Mouse (Mus musculus) MEL (cell line): ENCODE measurements around the gene Inpp5e. TPM values are rescaled to one million over a fixed set of nuclear protein-coding genes. Genes with fewer than 3 reads are reported as not detected.
"Not testable (repeated sequence)": the region's sequence is repeated elsewhere in the genome, so short reads cannot be mapped to it uniquely, and the experiment has no call there.

Experiments used
- DNase-seq: peaks from one replicate; pipeline ENCODE4 v3.0.0; 2011; ENCODE audit warnings: low read depth, low spot score
- H3K27ac ChIP-seq: 2 replicates; pipeline ENCODE4 v1.5.1; 2012; ENCODE audit warnings: low read depth, mild to moderate bottlenecking, control low read depth, low read length, moderate library complexity; ENCODE audit not compliant: control insufficient read depth
- H3K27me3 ChIP-seq, 2 experiments: fragments of 150-350 bp in 1 of 2; sonication (generic) in 1 of 2; 2 replicates each; pipeline ENCODE4 v1.6.1; 2012; ENCODE audit warnings: low read length in 2 of 2, mild to moderate bottlenecking in 2 of 2, improper control_type of control experiment in 1 of 2, moderate library complexity in 1 of 2; ENCODE audit not compliant: insufficient read depth in 2 of 2, control insufficient read depth in 1 of 2
- H3K36me3 ChIP-seq, 2 experiments: 2 replicates each; pipeline ENCODE4 v1.6.1; 2012 to 2014; ENCODE audit warnings: low read length in 2 of 2, improper control_type of control experiment in 1 of 2, inconsistent platforms in 1 of 2, mild to moderate bottlenecking in 1 of 2; ENCODE audit not compliant: insufficient read depth in 2 of 2, control insufficient read depth in 1 of 2
- H3K4me1 ChIP-seq, 2 experiments: fragments of 150-350 bp in 1 of 2; sonication (generic) in 1 of 2; 2 replicates each; pipeline ENCODE4 v1.6.1; 2012; ENCODE audit warnings: low read length in 2 of 2, improper control_type of control experiment in 1 of 2, mild to moderate bottlenecking in 1 of 2; ENCODE audit not compliant: insufficient read depth in 2 of 2, control insufficient read depth in 1 of 2
- H3K4me3 ChIP-seq, 2 experiments: fragments of 150-350 bp in 1 of 2; sonication (generic) in 1 of 2; 2 replicates each; pipeline ENCODE4 v1.5.1; 2012; ENCODE audit warnings: low read depth in 2 of 2, low read length in 2 of 2, mild to moderate bottlenecking in 2 of 2, moderate library complexity in 2 of 2, control low read depth in 1 of 2, improper control_type of control experiment in 1 of 2; ENCODE audit not compliant: control insufficient read depth in 1 of 2, insufficient read depth in 1 of 2
- H3K79me2 ChIP-seq: 2 replicates; pipeline ENCODE4 v1.6.1; 2012; ENCODE audit warnings: mild to moderate bottlenecking, low read length, moderate library complexity; ENCODE audit not compliant: control insufficient read depth, poor library complexity, insufficient read depth
- H3K9ac ChIP-seq: 2 replicates; pipeline ENCODE4 v1.6.1; 2012; ENCODE audit warnings: low read depth, mild to moderate bottlenecking, control low read depth, low read length, moderate library complexity; ENCODE audit not compliant: control insufficient read depth, poor library complexity, severe bottlenecking
- H3K9me3 ChIP-seq: fragments of 150-350 bp; sonication (generic); replicated peaks from 2 replicates; pipeline ENCODE4 v1.6.1; 2012; ENCODE audit warnings: mild to moderate bottlenecking, low read length, improper control_type of control experiment, moderate library complexity; ENCODE audit not compliant: insufficient read depth
- CTCF ChIP-seq, 3 experiments: IDR thresholded peaks in 2 of 3; conservative IDR thresholded peaks in 1 of 3; 2 replicates each; pipeline ENCODE4 v1.5.1; 2011 to 2012; ENCODE audit warnings: low read length in 3 of 3, low read depth in 2 of 3, mild to moderate bottlenecking in 2 of 3, improper control_type of control experiment in 1 of 3, inconsistent platforms in 1 of 3, mixed read lengths in 1 of 3, moderate library complexity in 1 of 3; ENCODE audit not compliant: control insufficient read depth in 1 of 3, insufficient read depth in 1 of 3, poor library complexity in 1 of 3, severe bottlenecking in 1 of 3
- HCFC1 ChIP-seq: IDR thresholded peaks from 2 replicates; pipeline ENCODE4 v1.6.1; 2012; ENCODE audit warnings: low read depth, mild to moderate bottlenecking, inconsistent platforms, low read length, improper control_type of control experiment, moderate library complexity
- KAT2A ChIP-seq: conservative IDR thresholded peaks from 2 replicates; pipeline ENCODE4 v1.6.1; 2012; ENCODE audit warnings: low read depth, low read length, improper control_type of control experiment, inconsistent platforms
- MAX ChIP-seq: IDR thresholded peaks from 2 replicates; pipeline ENCODE4 v1.6.1; 2011; ENCODE audit warnings: low read length, improper control_type of control experiment
- MYB ChIP-seq: IDR thresholded peaks from 2 replicates; pipeline ENCODE4 v1.6.1; 2011; ENCODE audit warnings: mild to moderate bottlenecking, low read depth, low read length, improper control_type of control experiment
- POLR2A ChIP-seq, 2 experiments: IDR thresholded peaks; 2 replicates each; pipeline ENCODE4 v1.6.1; 2011 to 2012; ENCODE audit warnings: low read length in 2 of 2, mild to moderate bottlenecking in 2 of 2, control low read depth in 1 of 2, improper control_type of control experiment in 1 of 2, low read depth in 1 of 2, moderate library complexity in 1 of 2; ENCODE audit not compliant: control insufficient read depth in 1 of 2, insufficient read depth in 1 of 2, poor library complexity in 1 of 2
- RAD21 ChIP-seq: IDR thresholded peaks from 2 replicates; pipeline ENCODE4 v1.6.1; 2011; ENCODE audit warnings: mild to moderate bottlenecking, low read depth, low read length, improper control_type of control experiment
- TAL1 ChIP-seq: IDR thresholded peaks from 2 replicates; pipeline ENCODE4 v1.6.1; 2012; ENCODE audit warnings: mild to moderate bottlenecking, inconsistent platforms, low read length, moderate library complexity, mixed read lengths
- TBP ChIP-seq: IDR thresholded peaks from 2 replicates; pipeline ENCODE4 v1.8.0; 2011; ENCODE audit warnings: low read depth, low read length, improper control_type of control experiment
- TCF12 ChIP-seq: IDR thresholded peaks from 2 replicates; pipeline ENCODE4 v1.6.1; 2014; ENCODE audit warnings: low read depth, mild to moderate bottlenecking, inconsistent platforms, low read length, improper control_type of control experiment, moderate library complexity
- UBTF ChIP-seq: IDR thresholded peaks from 2 replicates; pipeline ENCODE4 v1.6.1; 2012; ENCODE audit warnings: low read depth, mild to moderate bottlenecking, inconsistent platforms, low read length, improper control_type of control experiment, moderate library complexity, borderline replicate concordance; ENCODE audit not compliant: insufficient read depth
- USF1 ChIP-seq: IDR thresholded peaks from 2 replicates; pipeline ENCODE4 v1.6.1; 2014; ENCODE audit warnings: low read depth, mild to moderate bottlenecking, inconsistent platforms, low read length, improper control_type of control experiment, moderate library complexity
- ZC3H11A ChIP-seq: IDR thresholded peaks from 2 replicates; pipeline ENCODE4 v1.6.1; 2012; ENCODE audit warnings: low read depth, mild to moderate bottlenecking, inconsistent platforms, low read length, improper control_type of control experiment
- ZKSCAN1 ChIP-seq: IDR thresholded peaks from 2 replicates; pipeline ENCODE4 v1.6.1; 2012; ENCODE audit warnings: low read depth, mild to moderate bottlenecking, inconsistent platforms, low read length, improper control_type of control experiment, moderate library complexity
- ZMIZ1 ChIP-seq: IDR thresholded peaks from 2 replicates; pipeline ENCODE4 v1.6.1; 2012; ENCODE audit warnings: low read depth, mild to moderate bottlenecking, inconsistent platforms, low read length, improper control_type of control experiment, moderate library complexity
- polyA plus RNA-seq, 2 experiments: library from polyadenylated mRNA; stranded (reverse) in 1 of 2; unstranded in 1 of 2; fragments of >175 nt in 1 of 2; fragments of >200 nt in 1 of 2; gene quantifications; 2 replicates each; pipeline versions ENCODE4 v1.2.1 to v1.2.4; 2012; ENCODE audit warnings: low replicate concordance in 2 of 2, low read depth in 1 of 2; ENCODE audit not compliant: insufficient read length in 2 of 2, insufficient read depth in 1 of 2, missing spikeins in 1 of 2
- total RNA-seq: library from RNA; depleted of rRNA; stranded (reverse); fragments of 300-350 nt; gene quantifications from 2 replicates; pipeline ENCODE4 v1.2.3, GENCODE M21; 2012

Gene Inpp5e
- total and polyA plus RNA-seq, 3 experiments, result 11.2 to 17.5 TPM; not detected in 1

DNA sequence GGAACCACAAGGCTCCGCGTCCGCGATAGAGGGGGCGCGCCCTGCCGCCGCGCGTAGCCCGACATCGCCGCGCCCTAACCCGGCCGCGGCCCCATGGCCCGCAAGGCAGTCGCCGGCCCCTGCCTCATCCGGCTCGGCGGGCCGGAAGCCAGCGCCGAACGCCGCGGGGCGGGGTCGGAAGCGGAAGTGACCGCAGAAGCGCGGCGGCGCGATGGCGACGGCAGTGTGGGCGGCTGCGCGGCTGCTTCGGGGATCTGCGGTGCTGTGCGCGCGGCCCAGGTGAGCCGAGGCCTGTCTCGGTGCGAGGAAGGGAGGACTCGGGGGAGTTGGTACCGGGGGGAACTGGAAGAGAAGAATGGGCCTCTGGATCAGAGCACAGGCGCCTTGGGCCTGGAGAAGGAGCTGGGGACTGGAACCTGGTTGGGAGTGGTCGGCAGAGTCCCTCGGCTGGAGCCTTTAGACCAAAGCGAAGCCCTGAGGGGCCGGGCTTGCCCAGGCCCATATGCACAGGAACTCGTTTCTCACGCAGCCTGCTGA lies 19.8 kb downstream of the Inpp5e start, which contains the start of the genes Entr1 and Pmpca (continued):
- TF ChIP-seq UBTF (no peak), ZC3H11A (no peak)

DNA sequence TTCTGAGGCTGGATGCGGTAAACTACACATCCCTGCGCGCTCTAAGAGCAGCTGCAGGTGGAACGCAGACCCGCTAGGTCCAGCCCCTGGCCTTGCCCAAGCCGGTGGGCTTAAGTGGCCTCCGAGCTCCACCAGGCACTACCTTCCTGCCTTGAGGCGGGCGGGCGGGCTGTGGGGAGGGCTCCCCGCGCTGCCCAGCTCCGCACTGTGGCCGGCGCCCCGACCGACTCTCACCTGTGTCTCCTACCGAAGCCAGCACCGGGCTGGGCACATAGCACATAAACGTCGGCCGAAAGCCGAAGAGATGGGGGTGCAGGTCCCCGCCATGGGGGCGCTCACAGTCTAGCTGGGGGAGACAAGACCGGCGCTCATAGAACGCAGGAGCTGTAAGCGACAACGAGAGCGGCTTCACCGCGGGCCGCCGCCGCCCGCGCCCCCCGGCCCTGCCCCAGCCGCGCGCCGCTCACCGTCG lies 20.3 kb downstream of the Inpp5e start:
- peak; percentile 36 for DNase-seq
- H3K9ac ChIP-seq, result peak overlapping the region; percentile 85
- H3K27ac ChIP-seq, result 0 out of 2 replicates have a peak overlapping the region, but pooled peaks have one; percentile 9
- H3K27me3 ChIP-seq, result no peaks in the 10 kb centered on the region
- no peaks in the 10 kb centered on the region for H3K9me3 ChIP-seq
- peak overlapping the region; percentile 75 to 93 for H3K4me3 ChIP-seq
- TF ChIP-seq TAL1 (no peak), ZC3H11A (no peak), MAX (no peak), MYB (no peak), KAT2A (no peak), CTCF (IDR thresholded peaks at IDR 0.05 in 2 of 3, conservative IDR thresholded peaks at IDR 0.05 in 1 of 3; ENCODE audit: control insufficient read depth in 1 of 3, insufficient read depth in 1 of 3, low read depth in 2 of 3, low read length in 3 of 3, poor library complexity in 1 of 3, severe bottlenecking in 1 of 3) (0 out of 6 replicates have a peak, but pooled peaks of 1 of the 3 experiments have one; percentile 13)
- H3K4me1 ChIP-seq, result peaks cover 0 to 11% of the 10 kb centered on the region in 2 experiments; a peak in 3 of 4 replicates
- H3K79me2 ChIP-seq, result peaks cover 31% of the 10 kb centered on the region
- peaks cover 7 to 8% of the 10 kb centered on the region in 2 experiments for H3K36me3 ChIP-seq

DNA sequence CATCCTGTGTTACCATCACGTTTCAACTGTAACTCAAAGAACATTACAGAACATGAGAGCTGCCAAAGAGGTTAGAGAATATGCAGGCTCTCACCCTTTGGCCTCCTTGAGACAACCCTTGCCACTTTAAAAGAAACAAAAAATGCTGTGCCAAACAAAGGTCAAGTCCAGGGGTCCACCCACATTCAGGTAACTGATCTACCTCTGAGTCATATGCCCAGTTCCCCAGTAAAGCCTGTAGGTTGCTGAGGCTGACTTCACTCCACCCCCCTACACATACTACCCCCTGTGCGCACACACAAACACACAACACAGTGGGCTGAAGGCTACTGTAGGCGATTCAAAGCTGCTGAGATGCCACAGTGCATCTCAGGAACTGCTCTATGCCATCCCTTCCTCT lies 21.3 kb downstream of the Inpp5e start:
- Histone ChIP-seq H3K27ac (no peak overlapping the region), H3K36me3 (peaks cover 5 to 7% of the 10 kb centered on the region in 2 experiments), H3K9me3 (no peaks in the 10 kb centered on the region), H3K79me2 (peaks cover 31% of the 10 kb centered on the region), H3K27me3 (no peaks in the 10 kb centered on the region), H3K4me3 (no peak overlapping the region; a peak in 1 of 4 replicates), H3K4me1 (peaks cover 0 to 11% of the 10 kb centered on the region in 2 experiments; a peak in 3 of 4 replicates), H3K9ac (peak overlapping the region; percentile 26; the same call in 1 of the 2 replicates)
- no peak for DNase-seq
- TF ChIP-seq KAT2A (no peak), HCFC1 (no peak), USF1 (no peak), POLR2A (IDR thresholded peaks at IDR 0.05; ENCODE audit: control insufficient read depth in 1 of 2, insufficient read depth in 1 of 2, low read depth in 1 of 2, low read length in 2 of 2, poor library complexity in 1 of 2) (no peak), TBP (no peak), ZKSCAN1 (no peak), RAD21 (no peak), TCF12 (no peak), MAX (no peak), ZMIZ1 (no peak)
- TF ChIP-seq, all 39 proteins: peak for 0

DNA sequence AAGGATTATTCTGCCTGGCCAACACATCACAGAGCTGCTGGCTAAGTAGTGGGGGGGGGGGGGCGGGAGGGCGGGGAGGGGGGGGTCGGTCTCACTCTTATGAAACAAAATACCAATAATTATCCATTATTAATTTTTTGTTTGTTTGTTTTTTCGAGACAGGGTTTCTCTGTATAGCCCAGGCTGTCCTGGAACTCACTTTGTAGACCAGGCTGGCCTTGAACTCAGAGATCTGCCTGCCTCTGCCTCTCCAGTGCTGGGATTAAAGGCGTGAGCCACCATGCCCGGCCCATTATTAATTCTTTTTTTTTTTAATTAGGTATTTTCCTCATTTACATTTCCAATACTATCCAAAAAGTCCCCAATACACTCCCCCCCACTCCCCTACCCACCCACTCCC lies 28.1 kb downstream of the Inpp5e start:
- not testable (repeated sequence) for H3K9me3 ChIP-seq, H3K27ac ChIP-seq, DNase-seq, H3K36me3 ChIP-seq, H3K4me1 ChIP-seq, H3K27me3 ChIP-seq
- Histone ChIP-seq H3K4me3 (peak overlapping the region; percentile 72 to 94), H3K9ac (peak overlapping the region; percentile 61), H3K79me2 (peaks cover 17% of the 10 kb centered on the region)
